Mouse (Mus musculus): ENCODE measurements around the gene Lmo2.

DNA sequence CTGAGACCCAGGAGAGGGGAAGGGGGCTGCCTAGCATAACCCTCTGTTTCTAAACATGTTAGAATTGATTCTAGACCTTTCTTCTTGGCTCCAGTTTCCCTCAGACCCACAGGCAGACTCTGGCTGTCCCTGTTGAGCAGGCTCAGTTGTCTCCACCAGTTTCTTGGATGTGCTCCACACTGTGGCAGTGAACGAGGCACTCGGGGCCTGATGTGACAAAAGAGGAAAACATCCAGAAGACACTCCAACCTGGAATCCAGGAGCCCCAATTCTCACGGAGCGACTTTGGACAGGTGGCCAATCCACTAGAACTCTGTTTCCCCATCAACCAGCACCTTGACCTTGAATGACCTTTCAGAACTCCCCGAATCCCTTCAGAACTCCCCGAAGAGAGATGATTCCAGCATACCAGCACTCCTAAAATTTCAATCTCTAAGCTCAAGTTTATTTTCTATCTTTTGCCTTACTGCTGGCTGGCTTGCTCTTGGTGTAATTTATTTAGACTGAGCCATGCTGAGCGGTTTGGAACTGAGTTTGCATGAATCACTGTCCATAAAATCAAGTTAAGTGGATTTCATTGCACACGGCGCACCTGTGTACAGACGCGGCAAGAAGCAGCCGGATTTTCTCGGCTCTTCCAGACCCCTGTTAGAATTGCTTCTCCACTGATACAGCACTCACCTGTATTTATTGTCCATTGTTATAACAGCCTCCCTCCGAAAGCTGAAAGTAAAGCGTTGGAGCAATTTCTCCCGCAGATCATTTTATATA lies 45.1 kb upstream of the Lmo2 start:
- TF ChIP-seq CTCF (IDR thresholded peaks at IDR 0.05; ENCODE audit: borderline replicate concordance, insufficient read depth, low read length) (no peak), POLR2A (IDR thresholded peaks at IDR 0.05; ENCODE audit: low read depth, low read length) (no peak)
